Mouse (Mus musculus) liver, embryonic 15.5 days (tissue): ENCODE data around the gene Sh3d21. TPM values are rescaled to one million over a fixed set of nuclear protein-coding genes. Genes with fewer than 3 reads are reported as not detected.
"Not testable (repeated sequence)": the region's sequence is repeated elsewhere in the genome, so short reads cannot be mapped to it uniquely, and the experiment has no call there.

ENCODE experiments used
- ATAC-seq: fragments of 200-750 bp; cut with Nextera tagmentation; 2 replicates; pipeline ENCODE4 v1.8.0; 2017; ENCODE audit warnings: moderate number of reproducible peaks, mild to moderate bottlenecking, moderate library complexity; ENCODE audit not compliant: insufficient read depth
- H3K27ac ChIP-seq: fragments of 300-500 bp; sonication (generic); replicated peaks from 2 replicates; pipeline ENCODE4 v1.5.1; 2015; ENCODE audit warnings: mild to moderate bottlenecking, inconsistent platforms
- H3K27me3 ChIP-seq: fragments of 300-500 bp; sonication (generic); 2 replicates; pipeline ENCODE4 v1.6.1; 2015; ENCODE audit warnings: mild to moderate bottlenecking, inconsistent platforms
- H3K36me3 ChIP-seq: fragments of 300-500 bp; sonication (generic); replicated peaks from 2 replicates; pipeline ENCODE4 v1.6.1; 2015; ENCODE audit warnings: moderate library complexity, mild to moderate bottlenecking, inconsistent platforms
- H3K4me1 ChIP-seq: fragments of 300-500 bp; sonication (generic); replicated peaks from 2 replicates; pipeline ENCODE4 v1.6.1; 2015; ENCODE audit warnings: inconsistent platforms
- H3K4me2 ChIP-seq: fragments of 300-500 bp; sonication (generic); 2 replicates; pipeline ENCODE4 v1.6.1; 2015; ENCODE audit warnings: moderate library complexity, mild to moderate bottlenecking, inconsistent platforms
- H3K4me3 ChIP-seq: fragments of 300-500 bp; sonication (generic); replicated peaks from 2 replicates; pipeline ENCODE4 v1.5.1; 2015; ENCODE audit warnings: mild to moderate bottlenecking, inconsistent platforms
- H3K9ac ChIP-seq: fragments of 300-500 bp; sonication (generic); 2 replicates; pipeline ENCODE4 v1.6.1; 2015; ENCODE audit warnings: moderate library complexity, mild to moderate bottlenecking, inconsistent platforms
- H3K9me3 ChIP-seq: fragments of 300-500 bp; sonication (generic); replicated peaks from 2 replicates; pipeline ENCODE4 v1.6.1; 2016; ENCODE audit warnings: inconsistent platforms
- WGBS: fragments of 180-500 bp; shearing (Covaris S2); methylation state at CpG from one replicate; pipeline ENCODE4 v1.1.7; 2015; ENCODE audit warnings: mixed read lengths; ENCODE audit not compliant: insufficient replicate concordance; 5-methylcytosine and 5-hydroxymethylcytosine counted together
- polyA plus RNA-seq: library from polyadenylated mRNA; unstranded; fragments of >200 nt; fragmentation: Nextera tagmentation; extraction: Ambion mirVana; gene quantifications from 2 replicates; pipeline ENCODE4 v1.2.1, GENCODE M21; 2015

Gene Sh3d21
- polyA plus RNA-seq, 1 experiment from 2014 or later: 1.4 TPM

- Histone ChIP-seq H3K9me3 (no peaks in the 10 kb centered on the region), H3K36me3 (peaks cover 88% of the 10 kb centered on the region), H3K27me3 (no peaks in the 10 kb centered on the region), H3K4me2 (no peak overlapping the region), H3K4me3 (no peak overlapping the region), H3K27ac (no peak overlapping the region), H3K9ac (no peak overlapping the region), H3K4me1 (peaks cover 12% of the 10 kb centered on the region)
- 76% methylated on average over 6 of the region's 6 CpGs for WGBS
- ATAC-seq: no peak
Observed at GRCm38 (mm10) chr4:126168851-126169250, 5.6 kb upstream of the Sh3d21 start.

- 79% methylated on average over 3 of the region's 3 CpGs for WGBS
- Histone ChIP-seq H3K27ac (no peak overlapping the region), H3K36me3 (peaks cover 66% of the 10 kb centered on the region)
Observed at GRCm38 (mm10) chr4:126166084-126166483, 2.8 kb upstream of the Sh3d21 start.

GRCm38 (mm10) chr4:126165092-126165491 lies 1.8 kb upstream of the Sh3d21 start:
- not testable (repeated sequence) for H3K4me2 ChIP-seq, ATAC-seq, H3K4me3 ChIP-seq, H3K9ac ChIP-seq, H3K27ac ChIP-seq, H3K27me3 ChIP-seq, H3K9me3 ChIP-seq
- H3K4me1 ChIP-seq: peaks cover 31% of the 10 kb centered on the region
- 76% methylated on average over 9 of the region's 10 CpGs for WGBS
- H3K36me3 ChIP-seq: peaks cover 57% of the 10 kb centered on the region

More at GRCm38 (mm10) chr4:126166084-126166483, 2.8 kb upstream of the Sh3d21 start:
- H3K9ac ChIP-seq: no peak overlapping the region
- no peak for ATAC-seq
- no peaks in the 10 kb centered on the region for H3K9me3 ChIP-seq
- no peaks in the 10 kb centered on the region; the same call in 1 of the 2 replicates for H3K27me3 ChIP-seq
- no peak overlapping the region for H3K4me3 ChIP-seq
- H3K4me1 ChIP-seq: peaks cover 31% of the 10 kb centered on the region
- no peak overlapping the region for H3K4me2 ChIP-seq

GRCm38 (mm10) chr4:126163685-126164084 lies 394 bp upstream of the Sh3d21 start:
- Histone ChIP-seq H3K27ac (peak overlapping the region; percentile 70; the same call in 1 of the 2 replicates), H3K4me3 (peak overlapping the region; percentile 62; the same call in 1 of the 2 replicates), H3K9ac (no peak overlapping the region)

GRCm38 (mm10) chr4:126162544-126163066 lies 686 bp downstream of the Sh3d21 start:
- Histone ChIP-seq H3K36me3 (peaks cover 32% of the 10 kb centered on the region), H3K4me1 (peaks cover 31% of the 10 kb centered on the region), H3K4me2 (peak overlapping the region; percentile 96), H3K4me3 (peak overlapping the region; percentile 62), H3K9ac (peak overlapping the region; percentile 71), H3K27ac (peak overlapping the region; percentile 70), H3K9me3 (no peaks in the 10 kb centered on the region), H3K27me3 (no peaks in the 10 kb centered on the region; the same call in 1 of the 2 replicates)
- ATAC-seq: peak; percentile 80
- 1% methylated on average over 44 of the region's 44 CpGs for WGBS

More at GRCm38 (mm10) chr4:126163685-126164084, 394 bp upstream of the Sh3d21 start:
- peaks cover 43% of the 10 kb centered on the region for H3K36me3 ChIP-seq
- peaks cover 31% of the 10 kb centered on the region for H3K4me1 ChIP-seq
- peak overlapping the region; percentile 96 for H3K4me2 ChIP-seq
- H3K27me3 ChIP-seq: no peaks in the 10 kb centered on the region; the same call in 1 of the 2 replicates
- 52% methylated on average over 4 of the region's 4 CpGs for WGBS
- H3K9me3 ChIP-seq: no peaks in the 10 kb centered on the region
- ATAC-seq: no peak

GRCm38 (mm10) chr4:126161986-126162385 lies 1.3 kb downstream of the Sh3d21 start:
- peak overlapping the region; percentile 62 for H3K4me3 ChIP-seq
- ATAC-seq: no peak
- no peaks in the 10 kb centered on the region; the same call in 1 of the 2 replicates for H3K27me3 ChIP-seq
- H3K9ac ChIP-seq: no peak overlapping the region
- WGBS: 71% methylated on average over 9 of the region's 9 CpGs
- H3K9me3 ChIP-seq: no peaks in the 10 kb centered on the region
- peaks cover 26% of the 10 kb centered on the region for H3K36me3 ChIP-seq
- no peak overlapping the region for H3K27ac ChIP-seq
- H3K4me1 ChIP-seq: peaks cover 29% of the 10 kb centered on the region
- peak overlapping the region; percentile 96 for H3K4me2 ChIP-seq

- no peak overlapping the region for H3K9ac ChIP-seq
- peaks cover 26% of the 10 kb centered on the region for H3K4me1 ChIP-seq
- H3K36me3 ChIP-seq: peaks cover 20% of the 10 kb centered on the region
- no peak overlapping the region for H3K4me2 ChIP-seq
- no peak overlapping the region for H3K27ac ChIP-seq
- no peak for ATAC-seq
- H3K4me3 ChIP-seq: no peak overlapping the region
- WGBS: 81% methylated on average over 6 of the region's 6 CpGs
- H3K9me3 ChIP-seq: no peaks in the 10 kb centered on the region
- no peaks in the 10 kb centered on the region; the same call in 1 of the 2 replicates for H3K27me3 ChIP-seq
Observed at GRCm38 (mm10) chr4:126161456-126161855, 1.8 kb downstream of the Sh3d21 start.

- Histone ChIP-seq H3K27ac (no peak overlapping the region), H3K4me3 (no peak overlapping the region), H3K36me3 (peaks cover 16% of the 10 kb centered on the region), H3K4me2 (no peak overlapping the region), H3K9ac (no peak overlapping the region), H3K9me3 (no peaks in the 10 kb centered on the region), H3K27me3 (no peaks in the 10 kb centered on the region; the same call in 1 of the 2 replicates), H3K4me1 (peaks cover 26% of the 10 kb centered on the region)
- ATAC-seq: no peak
- WGBS: 78% methylated on average over 8 of the region's 8 CpGs
Observed at GRCm38 (mm10) chr4:126160981-126161380, 2.3 kb downstream of the Sh3d21 start.

GRCm38 (mm10) chr4:126159455-126159854 lies 3.8 kb downstream of the Sh3d21 start:
- no peaks in the 10 kb centered on the region; the same call in 1 of the 2 replicates for H3K27me3 ChIP-seq
- H3K36me3 ChIP-seq: 0 out of 2 replicates have a peak, but pooled peaks cover 5% of the 10 kb centered on the region
- H3K4me3 ChIP-seq: no peak overlapping the region
- WGBS: 65% methylated on average over 8 of the region's 8 CpGs
- no peak overlapping the region for H3K27ac ChIP-seq
- H3K4me1 ChIP-seq: peaks cover 40% of the 10 kb centered on the region
- H3K9ac ChIP-seq: no peak overlapping the region
- H3K9me3 ChIP-seq: no peaks in the 10 kb centered on the region
- H3K4me2 ChIP-seq: no peak overlapping the region
- no peak for ATAC-seq

- Histone ChIP-seq H3K4me2 (no peak overlapping the region), H3K27me3 (peaks cover 3% of the 10 kb centered on the region; the same call in 1 of the 2 replicates), H3K36me3 (no peaks in the 10 kb centered on the region), H3K4me3 (no peak overlapping the region), H3K9me3 (no peaks in the 10 kb centered on the region), H3K27ac (no peak overlapping the region), H3K4me1 (peaks cover 27% of the 10 kb centered on the region), H3K9ac (no peak overlapping the region)
- ATAC-seq: no peak
- WGBS: 63% methylated on average over 6 of the region's 6 CpGs
Observed at GRCm38 (mm10) chr4:126157562-126157961, 5.7 kb downstream of the Sh3d21 start.

GRCm38 (mm10) chr4:126156617-126157016 lies 6.7 kb downstream of the Sh3d21 start:
- 52% methylated on average over 5 of the region's 5 CpGs for WGBS
- H3K4me2 ChIP-seq: no peak overlapping the region
- H3K36me3 ChIP-seq: no peaks in the 10 kb centered on the region
- ATAC-seq: no peak
- H3K9ac ChIP-seq: no peak overlapping the region
- H3K9me3 ChIP-seq: no peaks in the 10 kb centered on the region
- H3K4me3 ChIP-seq: no peak overlapping the region
- H3K4me1 ChIP-seq: peaks cover 20% of the 10 kb centered on the region
- peak overlapping the region; percentile 64; the same call in 1 of the 2 replicates for H3K27ac ChIP-seq
- peaks cover 7% of the 10 kb centered on the region; the same call in 1 of the 2 replicates for H3K27me3 ChIP-seq
